Mouse (Mus musculus): ENCODE measurements around the gene Alg6. TPM values are rescaled to one million over a fixed set of nuclear protein-coding genes. Genes with fewer than 3 reads are reported as not detected.

The Alg6 gene
- polyA plus RNA-seq, 1 experiment from 2014 or later = 26.5 TPM

GRCm38 (mm10) chr4:99792365-99792764 lies 76.9 kb downstream of the Alg6 start:
- Histone ChIP-seq H3K9me3 (ENCODE audit: control insufficient read depth, low read length) (no peaks in the 10 kb centered on the region), H3K4me1 (replicated peaks; ENCODE audit: control insufficient read depth, insufficient read depth, low read length) (no peaks in the 10 kb centered on the region), H3K27me3 (replicated peaks; ENCODE audit: control insufficient read depth, insufficient read depth, low read length) (no peaks in the 10 kb centered on the region), H3K4me2 (ENCODE audit: low read length) (no peak overlapping the region), H3K9ac (ENCODE audit: low read length) (no peak overlapping the region), H3K27ac (ENCODE audit: low read depth) (no peak overlapping the region), H3K36me3 (ENCODE audit: control insufficient read depth, insufficient read depth, low read length) (no peaks in the 10 kb centered on the region), H3K4me3 (ENCODE audit: low read depth, low read length) (no peak overlapping the region)
- 89% methylated on average over 6 of the region's 6 CpGs for WGBS
- ATAC-seq (replicated peaks; ENCODE audit: low FRiP score, low TSS enrichment, low read depth) (no peak), DNase-seq (ENCODE audit: low spot score) (no peak)

Other genes starting within 250 kb of the Alg6 start
- gene Foxd3, start 59.4 kb upstream of the Alg6 start, polyA plus RNA-seq (2014; fragmentation: Nextera tagmentation; extraction: Ambion mirVana) = 1.3 and 1.4 TPM in 2 replicates
- gene Efcab7, start 113.5 kb downstream of the Alg6 start, polyA plus RNA-seq (2014; fragmentation: Nextera tagmentation; extraction: Ambion mirVana) = 19.2 and 22.9 TPM in 2 replicates
- gene Pgm1, start 213.8 kb downstream of the Alg6 start, polyA plus RNA-seq (2014; fragmentation: Nextera tagmentation; extraction: Ambion mirVana) = 142 and 150 TPM in 2 replicates
- gene Itgb3bp, start 214.1 kb downstream of the Alg6 start, polyA plus RNA-seq (2014; fragmentation: Nextera tagmentation; extraction: Ambion mirVana) = 36.2 and 39.9 TPM in 2 replicates

Measured in intestine, embryonic 14.5 days (tissue).